Mouse (Mus musculus) heart, postnatal 0 days (tissue): ENCODE measurements around the gene Wee2. TPM values are rescaled to one million over a fixed set of nuclear protein-coding genes. Genes with fewer than 3 reads are reported as not detected.

Source experiments
- ATAC-seq: fragments of 200-750 bp; cut with Nextera tagmentation; 2 replicates; pipeline ENCODE4 v1.8.0; 2017; ENCODE audit warnings: low read depth, moderate number of reproducible peaks, moderate library complexity; ENCODE audit not compliant: insufficient read depth
- DNase-seq: peaks from one replicate; pipeline ENCODE4 v3.0.0-alpha.2; 2016; ENCODE audit warnings: low spot score
- H3K27ac ChIP-seq: fragments of 300-500 bp; sonication (generic); 2 replicates; pipeline ENCODE4 v1.5.1; 2014; ENCODE audit warnings: low read depth, mild to moderate bottlenecking
- H3K27me3 ChIP-seq: fragments of 300-500 bp; sonication (generic); 2 replicates; pipeline ENCODE4 v1.6.1; 2014; ENCODE audit warnings: low read length, mixed read lengths; ENCODE audit not compliant: control insufficient read depth, insufficient read depth
- H3K36me3 ChIP-seq: fragments of 300-500 bp; sonication (generic); replicated peaks from 2 replicates; pipeline ENCODE4 v1.6.1; 2014; ENCODE audit warnings: low read length, mixed read lengths; ENCODE audit not compliant: control insufficient read depth, insufficient read depth
- H3K4me1 ChIP-seq: fragments of 300-500 bp; sonication (generic); 2 replicates; pipeline ENCODE4 v1.6.1; 2014; ENCODE audit warnings: antibody characterized with exemption; ENCODE audit not compliant: control insufficient read depth, insufficient read depth
- H3K4me2 ChIP-seq: fragments of 300-500 bp; sonication (generic); 2 replicates; pipeline ENCODE4 v1.6.1; 2014; ENCODE audit warnings: low read depth, mild to moderate bottlenecking, low read length, moderate library complexity
- H3K4me3 ChIP-seq: fragments of 300-500 bp; sonication (generic); 2 replicates; pipeline ENCODE4 v1.5.1; 2014; ENCODE audit warnings: low read depth, low read length
- H3K9ac ChIP-seq: fragments of 300-500 bp; sonication (generic); replicated peaks from 2 replicates; pipeline ENCODE4 v1.6.1; 2014; ENCODE audit warnings: low read depth, low read length, mixed read lengths
- H3K9me3 ChIP-seq: fragments of 300-500 bp; sonication (generic); replicated peaks from 2 replicates; pipeline ENCODE4 v1.6.1; 2016; ENCODE audit warnings: low read length; ENCODE audit not compliant: control insufficient read depth
- CTCF ChIP-seq: IDR thresholded peaks from 2 replicates; pipeline ENCODE4 v1.5.1; 2016; ENCODE audit warnings: antibody characterized with exemption, control low read depth, low read depth
- EP300 ChIP-seq: IDR thresholded peaks from 2 replicates; pipeline ENCODE4 v1.6.1; 2016; ENCODE audit warnings: antibody characterized with exemption, low read depth
- WGBS: fragments of 180-500 bp; shearing (Covaris S2); extraction: QIAGEN DNeasy Blood & Tissue Kit; methylation state at CpG from one replicate; pipeline ENCODE4 v1.1.7; 2014; 5-methylcytosine and 5-hydroxymethylcytosine counted together
- polyA plus RNA-seq: library from polyadenylated mRNA; unstranded; fragments of >200 nt; fragmentation: Nextera tagmentation; extraction: Ambion mirVana; gene quantifications from 2 replicates; pipeline ENCODE4 v1.2.1, GENCODE M21; 2015
- total RNA-seq: library from RNA; depleted of rRNA; stranded (reverse); fragments of >200 nt; gene quantifications from 2 replicates; pipeline ENCODE4 v1.2.3, GENCODE M21; 2014; ENCODE audit warnings: low replicate concordance; rRNA removed

Wee2 gene
- total and polyA plus RNA-seq, 2 experiments from 2014 or later, result not detected

DNA sequence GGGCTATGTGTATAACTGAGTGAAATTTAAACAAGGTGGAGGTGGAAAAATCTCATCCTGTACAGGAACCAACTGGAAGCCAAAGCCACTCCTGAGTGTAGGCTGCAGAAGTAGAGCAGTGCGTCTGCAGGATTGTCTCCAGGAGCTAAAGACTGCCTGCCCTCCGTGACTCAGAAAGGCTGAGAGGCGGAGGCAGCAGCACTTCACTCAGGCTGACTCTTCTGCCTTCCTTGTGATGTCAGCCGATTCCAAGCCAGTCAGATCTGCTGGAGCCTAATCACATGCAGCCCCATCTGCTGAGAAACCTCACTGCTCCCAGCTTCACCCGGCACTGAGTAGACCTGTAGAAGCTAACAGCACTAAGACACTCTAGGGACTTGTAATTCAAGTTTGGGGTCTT lies 43.4 kb downstream of the Wee2 start:
- no peak for TF ChIP-seq CTCF
- TF ChIP-seq EP300, result no peak
- Histone ChIP-seq H3K4me3 (no peak overlapping the region), H3K4me1 (no peaks in the 10 kb centered on the region), H3K9me3 (no peaks in the 10 kb centered on the region), H3K27me3 (no peaks in the 10 kb centered on the region), H3K4me2 (no peak overlapping the region), H3K36me3 (peaks cover 58% of the 10 kb centered on the region), H3K27ac (no peak overlapping the region), H3K9ac (no peak overlapping the region)
- 92% methylated on average over 5 of the region's 5 CpGs for WGBS
- DNase-seq (no peak), ATAC-seq (no peak)

DNA sequence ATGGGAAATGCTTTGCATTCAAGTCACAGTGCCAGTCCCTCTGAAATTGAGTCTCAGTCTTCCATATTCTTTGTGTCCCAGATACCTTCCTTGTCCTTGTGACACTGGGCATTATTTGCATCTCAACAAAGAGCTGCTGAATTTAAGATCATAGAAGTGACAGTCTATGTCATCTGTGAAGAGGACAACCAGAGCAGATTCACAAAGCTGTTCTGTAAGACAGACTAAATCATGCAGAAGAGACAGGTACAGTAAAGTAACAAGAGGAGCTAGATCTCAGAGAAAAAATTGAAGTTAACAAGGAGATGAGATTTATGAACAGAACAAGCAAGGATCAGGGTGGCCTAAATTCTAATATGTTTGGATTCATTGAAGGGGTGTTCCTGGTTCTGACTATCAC lies 52.0 kb downstream of the Wee2 start, which contains the start of gene Tas2r137:
Gene Tas2r137, plus strand, starts transcription at position 301 of the 400 bp plus-strand sequence.
- DNase-seq (no peak), ATAC-seq (no peak)
- H3K4me1 ChIP-seq, result no peaks in the 10 kb centered on the region
- H3K27ac ChIP-seq, result no peak within 1 kb of the TSS
- TF ChIP-seq EP300 (no peak), CTCF (no peak)
- H3K9ac ChIP-seq, result no peak within 1 kb of the TSS
- no peaks in the 10 kb centered on the region for H3K9me3 ChIP-seq
- H3K36me3 ChIP-seq, result no peaks in the 10 kb centered on the region
- no peak within 1 kb of the TSS for H3K4me2 ChIP-seq
- H3K4me3 ChIP-seq, result no peak within 1 kb of the TSS
- H3K27me3 ChIP-seq, result no peaks in the 10 kb centered on the region

DNA sequence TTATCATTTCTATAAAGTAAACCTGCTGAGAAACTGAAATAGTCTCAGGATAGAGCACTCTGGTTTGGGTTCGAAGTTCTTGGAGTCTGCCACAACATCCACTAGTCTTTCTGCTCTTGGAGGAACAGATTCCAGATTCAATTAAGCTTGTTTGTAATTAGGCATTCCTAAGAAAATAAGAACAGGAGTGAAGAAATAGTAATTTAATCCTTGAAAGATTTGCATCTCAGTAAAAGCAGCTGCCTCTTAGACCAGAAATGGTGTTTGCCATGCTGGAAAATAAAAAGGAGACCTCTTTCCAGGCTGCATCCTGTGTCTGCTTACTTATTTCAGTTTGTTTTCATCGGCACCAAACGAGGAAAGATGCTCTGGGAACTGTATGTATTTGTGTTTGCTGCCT lies 54.3 kb downstream of the Wee2 start, which contains the start of gene Tas2r108:
Gene Tas2r108, plus strand, starts transcription at position 301 of the 400 bp plus-strand sequence.
- no peak within 1 kb of the TSS for H3K4me3 ChIP-seq
- H3K36me3 ChIP-seq, result no peaks in the 10 kb centered on the region
- DNase-seq (no peak), ATAC-seq (no peak)
- H3K4me1 ChIP-seq, result no peaks in the 10 kb centered on the region
- H3K4me2 ChIP-seq, result no peak within 1 kb of the TSS
- no peaks in the 10 kb centered on the region for H3K9me3 ChIP-seq
- 71% methylated on average over 3 of the region's 3 CpGs for WGBS
- no peak within 1 kb of the TSS for H3K27ac ChIP-seq
- TF ChIP-seq CTCF, result no peak
- no peak for TF ChIP-seq EP300
- H3K27me3 ChIP-seq, result no peaks in the 10 kb centered on the region
- H3K9ac ChIP-seq, result no peak within 1 kb of the TSS

Other genes starting within 250 kb of the Wee2 start
- 13.4 and 22.4 TPM in 2 replicates for gene Agk, start 113.9 kb upstream of the Wee2 start, total RNA-seq
- 30.0 and 30.8 TPM in 2 replicates for gene Agk, start 113.9 kb upstream of the Wee2 start, polyA plus RNA-seq
- 2.3 and 13.7 TPM in 2 replicates for gene E330009J07Rik, start 3.0 kb upstream of the Wee2 start, total RNA-seq
- 1.1 and 1.6 TPM in 2 replicates for gene E330009J07Rik, start 3.0 kb upstream of the Wee2 start, polyA plus RNA-seq
- gene Ssbp1, start 32.3 kb downstream of the Wee2 start, total RNA-seq, result 5.5 and 11.4 TPM in 2 replicates
- 111 and 116 TPM in 2 replicates for gene Ssbp1, start 32.3 kb downstream of the Wee2 start, polyA plus RNA-seq
- gene Tas2r137, start 52.1 kb downstream of the Wee2 start, total RNA-seq, result not detected in 2 replicates
- gene Tas2r137, start 52.1 kb downstream of the Wee2 start, polyA plus RNA-seq, result not detected in 2 replicates
- not detected in 2 replicates for gene Tas2r108, start 54.4 kb downstream of the Wee2 start, total RNA-seq
- gene Tas2r108, start 54.4 kb downstream of the Wee2 start, polyA plus RNA-seq, result not detected in 2 replicates
- gene Prss37, start 80.4 kb downstream of the Wee2 start, total RNA-seq, result not detected in 2 replicates
- not detected in 2 replicates for gene Prss37, start 80.4 kb downstream of the Wee2 start, polyA plus RNA-seq
- gene Olfr461, start 116.0 kb downstream of the Wee2 start, total RNA-seq, result not detected in 2 replicates
- gene Olfr461, start 116.0 kb downstream of the Wee2 start, polyA plus RNA-seq, result 0.08 TPM in 1 of 2 replicates, not detected in the other
- not detected in 2 replicates for gene Olfr460, start 130.4 kb downstream of the Wee2 start, total RNA-seq
- not detected in 2 replicates for gene Olfr460, start 130.4 kb downstream of the Wee2 start, polyA plus RNA-seq
- 3.3 TPM in 1 of 2 replicates, not detected in the other for gene Clec5a, start 146.7 kb downstream of the Wee2 start, total RNA-seq
- gene Clec5a, start 146.7 kb downstream of the Wee2 start, polyA plus RNA-seq, result 0.48 and 0.82 TPM in 2 replicates
- gene Tas2r138, start 174.2 kb downstream of the Wee2 start, total RNA-seq, result not detected in 2 replicates
- gene Tas2r138, start 174.2 kb downstream of the Wee2 start, polyA plus RNA-seq, result not detected in 2 replicates
- 0.08 TPM in 1 of 2 replicates, not detected in the other for gene Mgam, start 189.7 kb downstream of the Wee2 start, total RNA-seq
- 0.01 and 0.03 TPM in 2 replicates for gene Mgam, start 189.7 kb downstream of the Wee2 start, polyA plus RNA-seq